Mouse (Mus musculus): ENCODE data around the gene Shisa5. TPM values are rescaled to one million over a fixed set of nuclear protein-coding genes. Genes with fewer than 3 reads are reported as not detected.

Shisa5 gene
- total and polyA plus RNA-seq, 3 experiments: 41.0 to 71.7 TPM; not detected in 1

DNA sequence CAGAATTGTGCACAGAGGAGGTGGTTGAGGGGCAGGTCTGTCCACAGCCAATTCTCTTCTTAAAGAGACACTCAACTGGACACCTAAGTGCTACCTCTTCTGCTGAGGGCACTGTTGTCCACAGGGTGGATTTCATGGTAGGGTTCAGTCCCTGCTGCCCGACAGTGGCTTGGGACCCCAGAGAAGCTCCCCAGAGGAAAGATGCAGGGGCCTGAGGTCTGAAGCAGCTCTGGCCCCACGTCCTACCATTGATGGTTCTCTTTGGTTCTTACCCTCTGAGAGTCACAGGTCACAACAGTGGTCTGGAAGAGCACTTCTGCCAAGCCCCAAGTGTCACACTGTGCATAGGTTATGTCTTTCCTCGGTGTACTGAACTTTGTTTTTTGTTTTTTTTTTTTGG is 15.0 kb downstream of the Shisa5 start (continued):
- TF ChIP-seq GATA1 (IDR thresholded peaks at IDR 0.05; ENCODE audit: low read depth, low read length) (no peak), KAT2A (conservative IDR thresholded peaks at IDR 0.05; ENCODE audit: low read depth, low read length) (no peak), ETS1 (IDR thresholded peaks at IDR 0.05; ENCODE audit: low read depth, low read length) (no peak), ZMIZ1 (IDR thresholded peaks at IDR 0.05; ENCODE audit: low read depth, low read length) (no peak)

DNA sequence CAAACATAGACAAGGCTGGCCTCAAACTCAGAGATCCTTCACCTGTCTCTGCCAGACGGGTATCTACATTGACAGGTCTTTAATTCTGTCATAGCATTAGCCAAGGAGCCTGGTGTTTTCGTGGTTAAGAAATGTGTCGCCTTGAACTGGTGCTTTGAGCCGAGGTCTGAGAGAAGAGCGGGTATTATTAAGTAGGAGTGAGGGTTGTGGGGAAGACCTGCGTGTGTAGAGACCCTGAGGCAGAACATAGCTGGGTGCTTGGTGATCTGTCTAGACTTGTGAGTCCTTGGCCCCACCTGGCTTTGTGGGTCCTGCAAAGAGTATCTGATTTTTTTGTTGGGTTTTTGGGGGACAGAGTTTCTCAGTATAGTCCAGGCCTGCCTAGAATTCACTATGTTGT is 15.5 kb downstream of the Shisa5 start:
- DNase-seq (ENCODE audit: low read depth, low spot score): no peak
- peaks cover 5 to 31% of the 10 kb centered on the region in 2 experiments for H3K4me1 ChIP-seq (ENCODE audit: control insufficient read depth in 1 of 2, insufficient read depth in 2 of 2, low read length in 2 of 2)
- no peak overlapping the region for H3K4me3 ChIP-seq (ENCODE audit: control insufficient read depth in 1 of 2, insufficient read depth in 1 of 2, low read depth in 2 of 2, low read length in 2 of 2)
- H3K27ac ChIP-seq (ENCODE audit: control insufficient read depth, low read depth, low read length): no peak overlapping the region
- H3K36me3 ChIP-seq (ENCODE audit: control insufficient read depth in 1 of 2, insufficient read depth in 2 of 2, low read length in 2 of 2): peaks cover 0 to 26% of the 10 kb centered on the region in 2 experiments; a peak in 2 of 4 replicates
- no peaks in the 10 kb centered on the region for H3K9me3 ChIP-seq (replicated peaks; ENCODE audit: insufficient read depth, low read length)
- TF ChIP-seq MAZ (IDR thresholded peaks at IDR 0.05; ENCODE audit: low read depth, low read length): no peak
- no peaks in the 10 kb centered on the region for H3K27me3 ChIP-seq (ENCODE audit: control insufficient read depth in 1 of 2, insufficient read depth in 2 of 2, low read length in 2 of 2)
- H3K9ac ChIP-seq (ENCODE audit: control insufficient read depth, low read depth, low read length, poor library complexity, severe bottlenecking): no peak overlapping the region
- H3K79me2 ChIP-seq (ENCODE audit: control insufficient read depth, insufficient read depth, low read length, poor library complexity): peaks cover 4% of the 10 kb centered on the region

DNA sequence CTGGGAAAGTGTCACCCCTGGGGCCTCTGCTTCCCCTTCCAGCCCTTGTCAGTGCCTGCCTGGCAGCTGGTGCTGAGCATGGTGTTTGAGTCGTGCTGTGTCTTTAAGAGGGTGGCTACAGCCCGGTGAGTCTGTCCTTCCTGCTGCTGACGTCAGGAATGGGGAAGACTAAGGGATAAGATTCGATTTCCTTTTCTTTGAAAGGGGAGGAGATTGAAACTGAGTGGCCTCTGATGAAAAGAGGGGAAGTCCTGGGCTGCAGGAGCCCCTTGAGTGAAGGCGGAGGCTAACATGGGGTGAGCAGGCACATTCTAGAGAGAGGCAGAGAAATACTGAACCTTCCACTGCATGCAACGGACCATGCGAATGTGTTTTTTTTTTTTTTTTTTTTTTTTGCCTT is 16.3 kb downstream of the Shisa5 start:
- Histone ChIP-seq H3K27ac (ENCODE audit: control insufficient read depth, low read depth, low read length) (peak overlapping the region; percentile 81), H3K4me3 (ENCODE audit: control insufficient read depth in 1 of 2, insufficient read depth in 1 of 2, low read depth in 2 of 2, low read length in 2 of 2) (peak overlapping the region; percentile 35 to 57), H3K4me1 (ENCODE audit: control insufficient read depth in 1 of 2, insufficient read depth in 2 of 2, low read length in 2 of 2) (peaks cover 5 to 32% of the 10 kb centered on the region in 2 experiments)

More for the DNA sequence above, 16.3 kb downstream of the Shisa5 start:
- peak; percentile 94 for DNase-seq (ENCODE audit: low read depth, low spot score)
- Histone ChIP-seq H3K27me3 (ENCODE audit: control insufficient read depth in 1 of 2, insufficient read depth in 2 of 2, low read length in 2 of 2) (no peaks in the 10 kb centered on the region), H3K9me3 (replicated peaks; ENCODE audit: insufficient read depth, low read length) (no peaks in the 10 kb centered on the region), H3K9ac (ENCODE audit: control insufficient read depth, low read depth, low read length, poor library complexity, severe bottlenecking) (peak overlapping the region; percentile 74), H3K36me3 (ENCODE audit: control insufficient read depth in 1 of 2, insufficient read depth in 2 of 2, low read length in 2 of 2) (peaks cover 0 to 26% of the 10 kb centered on the region in 2 experiments; a peak in 2 of 4 replicates), H3K79me2 (ENCODE audit: control insufficient read depth, insufficient read depth, low read length, poor library complexity) (peaks cover 4% of the 10 kb centered on the region)
- TF ChIP-seq ELF1 (IDR thresholded peaks at IDR 0.05; ENCODE audit: low read depth, low read length): peak; percentile 89
- TF ChIP-seq ZNF384 (IDR thresholded peaks at IDR 0.05; ENCODE audit: low read depth, low read length): peak; percentile 83
- peak; percentile 98 for TF ChIP-seq SIN3A (IDR thresholded peaks at IDR 0.05; ENCODE audit: low read length)
- peak; percentile 57; the same call in 1 of the 2 replicates for TF ChIP-seq ETS1 (IDR thresholded peaks at IDR 0.05; ENCODE audit: low read depth, low read length)
- no peak for TF ChIP-seq MAFK (IDR thresholded peaks at IDR 0.05; ENCODE audit: borderline replicate concordance, low read depth, low read length)
- TF ChIP-seq MAZ (IDR thresholded peaks at IDR 0.05; ENCODE audit: low read depth, low read length): no peak
- peak; percentile 27; the same call in 1 of the 2 replicates for TF ChIP-seq TCF12 (IDR thresholded peaks at IDR 0.05; ENCODE audit: low read depth, low read length)
- no peak for TF ChIP-seq RAD21 (IDR thresholded peaks at IDR 0.05; ENCODE audit: low read depth, low read length)
- 0 out of 4 replicates have a peak, but pooled peaks of 1 of the 2 experiments have one; percentile 7 for TF ChIP-seq EP300 (IDR thresholded peaks at IDR 0.05; ENCODE audit: low read depth in 1 of 2, low read length in 2 of 2)
- no peak for TF ChIP-seq ZKSCAN1 (IDR thresholded peaks at IDR 0.05; ENCODE audit: low read depth, low read length)
- peak in 1 of 2 experiments; percentile 83; a peak in 2 of 4 replicates for TF ChIP-seq POLR2A (IDR thresholded peaks at IDR 0.05; ENCODE audit: control insufficient read depth in 1 of 2, insufficient read depth in 1 of 2, low read depth in 1 of 2, low read length in 2 of 2, poor library complexity in 1 of 2)
- 0 out of 2 replicates have a peak, but pooled peaks have one; percentile 14 for TF ChIP-seq GATA1 (IDR thresholded peaks at IDR 0.05; ENCODE audit: low read depth, low read length)
- TF ChIP-seq MYB (IDR thresholded peaks at IDR 0.05; ENCODE audit: low read depth, low read length): no peak
- no peak for TF ChIP-seq E2F4 (IDR thresholded peaks at IDR 0.05; ENCODE audit: borderline replicate concordance, low read depth, low read length)
- peak; percentile 79 for TF ChIP-seq HCFC1 (IDR thresholded peaks at IDR 0.05; ENCODE audit: low read depth, low read length)
- TF ChIP-seq TBP (IDR thresholded peaks at IDR 0.05; ENCODE audit: low read depth, low read length): peak; percentile 74
- TF ChIP-seq POLR2AphosphoS2 (IDR thresholded peaks at IDR 0.05; ENCODE audit: low read length): no peak
- TF ChIP-seq NELFE (IDR thresholded peaks at IDR 0.05; ENCODE audit: low read depth, low read length): peak; percentile 56; the same call in 1 of the 2 replicates
- 0 out of 2 replicates have a peak, but pooled peaks have one; percentile 20 for TF ChIP-seq MXI1 (IDR thresholded peaks at IDR 0.05; ENCODE audit: low read depth, low read length)
- TF ChIP-seq POLR2AphosphoS5 (IDR thresholded peaks at IDR 0.05; ENCODE audit: borderline replicate concordance, low read depth, low read length): no peak

All from MEL (cell line).